Mouse (Mus musculus): ENCODE results near the gene Slc39a2. TPM values are rescaled to one million over a fixed set of nuclear protein-coding genes. Genes with fewer than 3 reads are reported as not detected.
"Not testable (repeated sequence)": the region's sequence is repeated elsewhere in the genome, so short reads cannot be mapped to it uniquely, and the experiment has no call there.

Gene Slc39a2
- total RNA-seq, 2 experiments from 2014 or later = 0.56 to 1.3 TPM

- DNase-seq (ENCODE audit: low spot score in 2 of 2) = no peak
Measured at GRCm38 (mm10) chr14:51899351-51899750, 6.7 kb downstream of the Slc39a2 start.

- peak; percentile 87 to 91 for DNase-seq (ENCODE audit: low spot score in 2 of 2)
Measured at GRCm38 (mm10) chr14:51902806-51903710, 10.4 kb downstream of the Slc39a2 start.

- no peak for DNase-seq (ENCODE audit: low spot score in 2 of 2)
Measured at GRCm38 (mm10) chr14:51903782-51904181, 11.1 kb downstream of the Slc39a2 start.

GRCm38 (mm10) chr14:51904706-51905105 lies 12.0 kb downstream of the Slc39a2 start:
- no peak for DNase-seq (ENCODE audit: low spot score in 2 of 2)

- DNase-seq (ENCODE audit: low spot score in 2 of 2) = no peak
Measured at GRCm38 (mm10) chr14:51906102-51906501, 13.4 kb downstream of the Slc39a2 start.

- DNase-seq (ENCODE audit: low spot score in 2 of 2) = no peak
Measured at GRCm38 (mm10) chr14:51911301-51911700, 18.6 kb downstream of the Slc39a2 start.

- DNase-seq (ENCODE audit: low spot score in 2 of 2) = peak; percentile 34 to 41
Measured at GRCm38 (mm10) chr14:51912391-51913061, 19.8 kb downstream of the Slc39a2 start.

- peak; percentile 75 to 83 for DNase-seq (ENCODE audit: low spot score in 2 of 2)
Measured at GRCm38 (mm10) chr14:51913062-51913959, 20.6 kb downstream of the Slc39a2 start.

- peak; percentile 61 to 70 for DNase-seq (ENCODE audit: low spot score in 2 of 2)
Measured at GRCm38 (mm10) chr14:51913960-51914762, 21.5 kb downstream of the Slc39a2 start, which contains the start of gene Ndrg2. TSS of gene Ndrg2 (minus strand) at chr14:51914158.

- DNase-seq (ENCODE audit: low spot score in 2 of 2) = peak in 1 of 2 experiments; percentile 21
Measured at GRCm38 (mm10) chr14:51915030-51915429, 22.3 kb downstream of the Slc39a2 start.

GRCm38 (mm10) chr14:51916539-51916938 lies 23.9 kb downstream of the Slc39a2 start:
- no peak for DNase-seq (ENCODE audit: low spot score in 2 of 2)

- DNase-seq (ENCODE audit: low spot score in 2 of 2) = no peak
Measured at GRCm38 (mm10) chr14:51918125-51918524, 25.4 kb downstream of the Slc39a2 start, which contains the start of gene Tppp2. TSS of gene Tppp2 (plus strand) at chr14:51918425.

GRCm38 (mm10) chr14:51918966-51919365 lies 26.3 kb downstream of the Slc39a2 start:
- no peak for DNase-seq (ENCODE audit: low spot score in 2 of 2)

- DNase-seq (ENCODE audit: low spot score in 2 of 2) = no peak
Measured at GRCm38 (mm10) chr14:51921759-51922570, 29.3 kb downstream of the Slc39a2 start.

- no peak for DNase-seq (ENCODE audit: low spot score in 2 of 2)
Measured at GRCm38 (mm10) chr14:51922571-51922865, 29.8 kb downstream of the Slc39a2 start, which contains the start of gene Rnase13. TSS of gene Rnase13 (minus strand) at chr14:51922773.

- DNase-seq (ENCODE audit: low spot score in 2 of 2) = no peak
Measured at GRCm38 (mm10) chr14:51922910-51923309, 30.2 kb downstream of the Slc39a2 start.

- no peak for DNase-seq (ENCODE audit: low spot score in 2 of 2)
Measured at GRCm38 (mm10) chr14:51923492-51923891, 30.8 kb downstream of the Slc39a2 start.

GRCm38 (mm10) chr14:51926930-51927329 lies 34.2 kb downstream of the Slc39a2 start:
- not testable (repeated sequence) for DNase-seq (ENCODE audit: low spot score in 2 of 2)

- DNase-seq (ENCODE audit: low spot score in 2 of 2) = no peak
Measured at GRCm38 (mm10) chr14:51929309-51929943, 36.7 kb downstream of the Slc39a2 start.

All from adrenal gland, adult 18-20 months (tissue).